9 mouse cellular contexts compared by ENCODE assay signal in genomic region chr13:111491046-111491756, GRCm38 (mm10). TPM values are rescaled to one million over a fixed set of nuclear protein-coding genes. Genes with fewer than 3 reads are reported as not detected.
DNase-seq lines count a peak whose midpoint lies in the region; ATAC-seq and TF ChIP-seq lines count a peak whose summit lies in the region.
"Had no signal": no experiment of that assay in that cellular context is flagged by ENCODE, and none has a peak within 500 bp of the region (broad histone marks: within the 10 kb centered on the region; RNA-seq: fewer than 3 reads in every experiment).

No protein-coding gene starts in this region.

- H3K27ac ChIP-seq in lung, postnatal 0 days (ENCODE audit: low read length) = no peak overlapping the region
- H3K27ac ChIP-seq in intestine, embryonic 16.5 days (ENCODE audit: low read length) = no peak overlapping the region
- no peak overlapping the region for H3K27ac ChIP-seq in neural tube, embryonic 13.5 days (replicated peaks)

- peak; percentile 18 for DNase-seq in cerebellum, adult 11-12 months
- no peak for DNase-seq in cerebellum, postnatal 36 days
- DNase-seq in lung, postnatal 0 days (ENCODE audit: low spot score) = no peak
- no peak for DNase-seq in lung, postnatal 4 days
- DNase-seq in gastrocnemius, postnatal 14 days = no peak

- no peak for TF ChIP-seq CTCF in lung, postnatal 0 days (IDR thresholded peaks at IDR 0.05)

- peaks cover 4% of the 10 kb centered on the region; the same call in 1 of the 2 replicates for H3K27me3 ChIP-seq in lung, postnatal 0 days (replicated peaks; ENCODE audit: insufficient read depth, low read length)
- peaks cover 3% of the 10 kb centered on the region; the same call in 1 of the 2 replicates for H3K27me3 ChIP-seq in intestine, embryonic 16.5 days (replicated peaks; ENCODE audit: control insufficient read depth, insufficient read depth, low read length)
- H3K27me3 ChIP-seq in neural tube, embryonic 13.5 days = peaks cover 19% of the 10 kb centered on the region

- 27% methylated on average over 13 of the region's 13 CpGs for whole genome bisulfite sequencing in lung, postnatal 0 days
- 29% methylated on average over 13 of the region's 13 CpGs for WGBS in intestine, embryonic 16.5 days
- WGBS in neural tube, embryonic 13.5 days = 26% methylated on average over 13 of the region's 13 CpGs

- intact Hi-C loops in gastrocnemius, postnatal 14 days (cut with DNase I; ENCODE audit: low total_unique reads) = no loop called here

- H3K36me3 ChIP-seq in lung, postnatal 0 days (ENCODE audit: insufficient read depth, low read length) = no peaks in the 10 kb centered on the region
- no peaks in the 10 kb centered on the region for H3K36me3 ChIP-seq in intestine, embryonic 16.5 days (ENCODE audit: control insufficient read depth, insufficient read depth, low read length)
- no peaks in the 10 kb centered on the region for H3K36me3 ChIP-seq in neural tube, embryonic 13.5 days

- H3K9ac ChIP-seq in lung, postnatal 0 days (replicated peaks; ENCODE audit: low read depth) = peak overlapping the region; percentile 48; the same call in 1 of the 2 replicates
- no peak overlapping the region for H3K9ac ChIP-seq in intestine, embryonic 16.5 days (ENCODE audit: low read depth, low read length)
- H3K9ac ChIP-seq in neural tube, embryonic 13.5 days = no peak overlapping the region

- peaks cover 2% of the 10 kb centered on the region for H3K4me1 ChIP-seq in lung, postnatal 0 days (ENCODE audit: insufficient read depth, low read depth, low read length)
- H3K4me1 ChIP-seq in intestine, embryonic 16.5 days (ENCODE audit: control insufficient read depth, insufficient read depth, low read length) = 0 out of 2 replicates have a peak, but pooled peaks cover 4% of the 10 kb centered on the region
- peaks cover 28% of the 10 kb centered on the region for H3K4me1 ChIP-seq in neural tube, embryonic 13.5 days (replicated peaks)

- H3K4me3 ChIP-seq in lung, postnatal 0 days (ENCODE audit: low read depth, low read length) = peak overlapping the region; percentile 54; the same call in 1 of the 2 replicates
- peak overlapping the region; percentile 66 for H3K4me3 ChIP-seq in intestine, embryonic 16.5 days (ENCODE audit: low read length)
- peak overlapping the region; percentile 94 for H3K4me3 ChIP-seq in neural tube, embryonic 13.5 days

- H3K4me2 ChIP-seq in lung, postnatal 0 days (replicated peaks; ENCODE audit: low read depth, low read length) = peak overlapping the region; percentile 64
- H3K4me2 ChIP-seq in intestine, embryonic 16.5 days (ENCODE audit: low read depth, low read length) = peak overlapping the region; percentile 82
- peak overlapping the region; percentile 68 for H3K4me2 ChIP-seq in neural tube, embryonic 13.5 days

- no peak for ATAC-seq in lung, postnatal 0 days
- ATAC-seq in intestine, embryonic 16.5 days = no peak
- no peak for ATAC-seq in neural tube, embryonic 13.5 days (ENCODE audit: low read depth)
- ATAC-seq in frontal cortex, adult (ENCODE audit: low TSS enrichment) = no peak

- no peak for TF ChIP-seq EP300 in lung, postnatal 0 days (IDR thresholded peaks at IDR 0.05)

- no peaks in the 10 kb centered on the region for H3K9me3 ChIP-seq in lung, postnatal 0 days (ENCODE audit: low read length)
- no peaks in the 10 kb centered on the region for H3K9me3 ChIP-seq in intestine, embryonic 16.5 days (ENCODE audit: control insufficient read depth, low read length)
- no peaks in the 10 kb centered on the region for H3K9me3 ChIP-seq in neural tube, embryonic 13.5 days

RNA-seq across cellular contexts. Expression of gene Gpbp1, which starts 1.3 kb away (rescaled TPM):
- 44.1 and 55.1 TPM in 2 replicates for polyA plus RNA-seq in lung, postnatal 0 days (2015; fragmentation: Nextera tagmentation; extraction: Ambion mirVana)
- 63.0 and 66.5 TPM in 2 replicates for polyA plus RNA-seq in intestine, embryonic 16.5 days (2015; fragmentation: Nextera tagmentation; extraction: Ambion mirVana)
- 97.9 and 109 TPM in 2 replicates for polyA plus RNA-seq in neural tube, embryonic 13.5 days (2015; fragmentation: Nextera tagmentation; extraction: Ambion mirVana)
- total RNA-seq in gastrocnemius, postnatal 14 days (2021) = 10 to 100 TPM; 40.8 to 41.1 TPM

RNA-seq across cellular contexts. Expression of gene Gm49496, which starts 58.5 kb away (rescaled TPM):
- polyA plus RNA-seq in lung, postnatal 0 days (2015; fragmentation: Nextera tagmentation; extraction: Ambion mirVana) = not detected in 2 replicates
- 0.12 TPM in 1 of 2 replicates, not detected in the other for polyA plus RNA-seq in intestine, embryonic 16.5 days (2015; fragmentation: Nextera tagmentation; extraction: Ambion mirVana)
- not detected in 2 replicates for polyA plus RNA-seq in neural tube, embryonic 13.5 days (2015; fragmentation: Nextera tagmentation; extraction: Ambion mirVana)
- under 1 TPM in 1 of 2 experiments, not detected in 1; 0.39 TPM for total RNA-seq in gastrocnemius, postnatal 14 days (2021)
- total RNA-seq: neutrophil, adult 5-6 weeks had no signal
